Mouse (Mus musculus) midbrain, embryonic 15.5 days (tissue): Measurements from ENCODE around the gene Apbb1ip. TPM values are rescaled to one million over a fixed set of nuclear protein-coding genes. Genes with fewer than 3 reads are reported as not detected.
A peak's percentile ranks its signal among the peaks of the same experiment; 100 is the strongest.
"Not testable (repeated sequence)": the region's sequence is repeated elsewhere in the genome, so short reads cannot be mapped to it uniquely, and the experiment has no call there.

ENCODE experiments used
- ATAC-seq: fragments of 200-750 bp; cut with Nextera tagmentation; replicated peaks from 2 replicates; pipeline ENCODE4 v1.8.0; 2017; ENCODE audit warnings: moderate TSS enrichment
- H3K27ac ChIP-seq: fragments of 300-500 bp; sonication (generic); 2 replicates; pipeline ENCODE4 v1.5.1; 2015; ENCODE audit warnings: mild to moderate bottlenecking, inconsistent platforms
- H3K27me3 ChIP-seq: fragments of 300-500 bp; sonication (generic); replicated peaks from 2 replicates; pipeline ENCODE4 v1.6.1; 2015; ENCODE audit warnings: inconsistent platforms
- H3K36me3 ChIP-seq: fragments of 300-500 bp; sonication (generic); replicated peaks from 2 replicates; pipeline ENCODE4 v1.6.1; 2015; ENCODE audit warnings: inconsistent platforms
- H3K4me1 ChIP-seq: fragments of 300-500 bp; sonication (generic); 2 replicates; pipeline ENCODE4 v1.6.1; 2015; ENCODE audit warnings: inconsistent platforms
- H3K4me2 ChIP-seq: fragments of 300-500 bp; sonication (generic); 2 replicates; pipeline ENCODE4 v1.6.1; 2015; ENCODE audit warnings: inconsistent platforms, mild to moderate bottlenecking, moderate library complexity
- H3K4me3 ChIP-seq: fragments of 300-500 bp; sonication (generic); 2 replicates; pipeline ENCODE4 v1.5.1; 2015; ENCODE audit warnings: mild to moderate bottlenecking, inconsistent platforms
- H3K9ac ChIP-seq: fragments of 300-500 bp; sonication (generic); 2 replicates; pipeline ENCODE4 v1.6.1; 2015; ENCODE audit warnings: mild to moderate bottlenecking, inconsistent platforms
- H3K9me3 ChIP-seq: fragments of 300-500 bp; sonication (generic); 2 replicates; pipeline ENCODE4 v1.6.1; 2016; ENCODE audit warnings: inconsistent platforms
- WGBS: fragments of 180-500 bp; shearing (Covaris S2); methylation state at CpG from one replicate; pipeline ENCODE4 v1.1.7; 2015; ENCODE audit warnings: mixed read lengths; 5-methylcytosine and 5-hydroxymethylcytosine counted together
- polyA plus RNA-seq: library from polyadenylated mRNA; unstranded; fragments of >200 nt; fragmentation: Nextera tagmentation; extraction: Ambion mirVana; gene quantifications from 2 replicates; pipeline ENCODE4 v1.2.1, GENCODE M21; 2015

Apbb1ip gene
- polyA plus RNA-seq, 1 experiment from 2014 or later: 0.71 TPM

- H3K4me1 ChIP-seq: no peaks in the 10 kb centered on the region
- no peak for ATAC-seq
- no peak overlapping the region for H3K4me2 ChIP-seq
- H3K9ac ChIP-seq: no peak overlapping the region
- no peaks in the 10 kb centered on the region for H3K9me3 ChIP-seq
- H3K27me3 ChIP-seq: no peaks in the 10 kb centered on the region
- H3K4me3 ChIP-seq: no peak overlapping the region
- H3K36me3 ChIP-seq: no peaks in the 10 kb centered on the region
- WGBS: 98% methylated on average over 1 of the region's 1 CpGs
- no peak overlapping the region for H3K27ac ChIP-seq
Measured at GRCm38 (mm10) chr2:22865818-22866217, 91.9 kb downstream of the Apbb1ip start.

GRCm38 (mm10) chr2:22866894-22867424 is 93.1 kb downstream of the Apbb1ip start:
- no peak for ATAC-seq
- H3K4me2 ChIP-seq: no peak overlapping the region
- H3K36me3 ChIP-seq: no peaks in the 10 kb centered on the region
- WGBS: 80% methylated on average over 7 of the region's 7 CpGs
- no peaks in the 10 kb centered on the region for H3K27me3 ChIP-seq
- no peaks in the 10 kb centered on the region for H3K9me3 ChIP-seq
- no peak overlapping the region for H3K9ac ChIP-seq
- no peaks in the 10 kb centered on the region for H3K4me1 ChIP-seq
- no peak overlapping the region for H3K4me3 ChIP-seq
- H3K27ac ChIP-seq: no peak overlapping the region

GRCm38 (mm10) chr2:22873159-22873558 is 99.3 kb downstream of the Apbb1ip start:
- no peak overlapping the region for H3K4me2 ChIP-seq
- ATAC-seq: no peak
- H3K27me3 ChIP-seq: no peaks in the 10 kb centered on the region
- no peaks in the 10 kb centered on the region for H3K9me3 ChIP-seq
- H3K4me1 ChIP-seq: no peaks in the 10 kb centered on the region
- H3K4me3 ChIP-seq: no peak overlapping the region
- H3K9ac ChIP-seq: no peak overlapping the region
- 86% methylated on average over 1 of the region's 1 CpGs for WGBS
- H3K27ac ChIP-seq: no peak overlapping the region
- H3K36me3 ChIP-seq: no peaks in the 10 kb centered on the region

GRCm38 (mm10) chr2:22874628-22875027 is 100.7 kb downstream of the Apbb1ip start:
- no peak overlapping the region for H3K4me2 ChIP-seq
- WGBS: 68% methylated on average over 10 of the region's 10 CpGs
- ATAC-seq: no peak
- H3K27me3 ChIP-seq: no peaks in the 10 kb centered on the region
- no peak overlapping the region for H3K27ac ChIP-seq
- no peaks in the 10 kb centered on the region for H3K36me3 ChIP-seq
- no peaks in the 10 kb centered on the region for H3K9me3 ChIP-seq
- no peak overlapping the region for H3K9ac ChIP-seq
- no peaks in the 10 kb centered on the region for H3K4me1 ChIP-seq
- H3K4me3 ChIP-seq: no peak overlapping the region

GRCm38 (mm10) chr2:22876614-22877013 is 102.7 kb downstream of the Apbb1ip start:
- no peaks in the 10 kb centered on the region for H3K4me1 ChIP-seq
- no peaks in the 10 kb centered on the region for H3K36me3 ChIP-seq
- no peak overlapping the region for H3K27ac ChIP-seq
- no peak overlapping the region for H3K4me2 ChIP-seq
- ATAC-seq: no peak
- 96% methylated on average over 3 of the region's 3 CpGs for WGBS
- H3K9ac ChIP-seq: no peak overlapping the region
- no peaks in the 10 kb centered on the region for H3K9me3 ChIP-seq
- H3K4me3 ChIP-seq: no peak overlapping the region
- H3K27me3 ChIP-seq: no peaks in the 10 kb centered on the region

- no peaks in the 10 kb centered on the region for H3K4me1 ChIP-seq
- H3K9ac ChIP-seq: no peak overlapping the region
- 51% methylated on average over 1 of the region's 1 CpGs for WGBS
- H3K4me2 ChIP-seq: no peak overlapping the region
- no peaks in the 10 kb centered on the region for H3K9me3 ChIP-seq
- no peak overlapping the region for H3K27ac ChIP-seq
- no peak for ATAC-seq
- no peaks in the 10 kb centered on the region for H3K27me3 ChIP-seq
- H3K4me3 ChIP-seq: no peak overlapping the region
- H3K36me3 ChIP-seq: no peaks in the 10 kb centered on the region
Measured at GRCm38 (mm10) chr2:22878781-22879180, 104.9 kb downstream of the Apbb1ip start.

- H3K36me3 ChIP-seq, H3K27me3 ChIP-seq, H3K27ac ChIP-seq, H3K4me3 ChIP-seq, H3K4me2 ChIP-seq, H3K9ac ChIP-seq, H3K9me3 ChIP-seq, H3K4me1 ChIP-seq, ATAC-seq: not testable (repeated sequence)
- WGBS: 93% methylated on average over 3 of the region's 3 CpGs
Measured at GRCm38 (mm10) chr2:22880726-22881125, 106.8 kb downstream of the Apbb1ip start.

GRCm38 (mm10) chr2:22894932-22895281 is 121.0 kb downstream of the Apbb1ip start:
- ATAC-seq: peak; percentile 59

GRCm38 (mm10) chr2:22895282-22896273 is 121.7 kb downstream of the Apbb1ip start, which contains the start of gene Pdss1:
Pdss1 (plus strand) TSS chr2:22895522.
- ATAC-seq: peak; percentile 99
- WGBS: under 1% methylated on average over 81 of the region's 81 CpGs

More at GRCm38 (mm10) chr2:22894932-22895281, 121.0 kb downstream of the Apbb1ip start:
- Histone ChIP-seq H3K4me2 (peak overlapping the region; percentile 76), H3K4me1 (peaks cover 17% of the 10 kb centered on the region), H3K9ac (peak overlapping the region; percentile 82), H3K36me3 (no peaks in the 10 kb centered on the region), H3K4me3 (peak overlapping the region; percentile 56), H3K9me3 (no peaks in the 10 kb centered on the region), H3K27me3 (no peaks in the 10 kb centered on the region), H3K27ac (peak overlapping the region; percentile 89)
- 19% methylated on average over 9 of the region's 9 CpGs for WGBS

GRCm38 (mm10) chr2:22903947-22904346 is 130.1 kb downstream of the Apbb1ip start:
- Histone ChIP-seq H3K9ac (no peak overlapping the region), H3K27ac (no peak overlapping the region), H3K27me3 (no peaks in the 10 kb centered on the region), H3K9me3 (no peaks in the 10 kb centered on the region), H3K4me3 (no peak overlapping the region), H3K36me3 (peaks cover 23% of the 10 kb centered on the region; the same call in 1 of the 2 replicates), H3K4me1 (no peaks in the 10 kb centered on the region), H3K4me2 (no peak overlapping the region)
- no peak for ATAC-seq
- 98% methylated on average over 3 of the region's 3 CpGs for WGBS

More at GRCm38 (mm10) chr2:22895282-22896273, 121.7 kb downstream of the Apbb1ip start, which contains the start of gene Pdss1:
- Histone ChIP-seq H3K4me3 (peak within 1 kb of the TSS; percentile 56), H3K9me3 (no peaks in the 10 kb centered on the region), H3K9ac (peak within 1 kb of the TSS; percentile 82), H3K4me1 (peaks cover 17% of the 10 kb centered on the region), H3K27ac (peak within 1 kb of the TSS; percentile 89), H3K4me2 (peak within 1 kb of the TSS; percentile 76), H3K36me3 (no peaks in the 10 kb centered on the region), H3K27me3 (no peaks in the 10 kb centered on the region)

- H3K4me2 ChIP-seq: no peak overlapping the region
- no peak overlapping the region for H3K4me3 ChIP-seq
- H3K27me3 ChIP-seq: no peaks in the 10 kb centered on the region
- no peaks in the 10 kb centered on the region for H3K9me3 ChIP-seq
- 53% methylated on average over 3 of the region's 3 CpGs for WGBS
- ATAC-seq: no peak
- peaks cover 27% of the 10 kb centered on the region; the same call in 1 of the 2 replicates for H3K36me3 ChIP-seq
- no peak overlapping the region for H3K9ac ChIP-seq
- H3K27ac ChIP-seq: no peak overlapping the region
- H3K4me1 ChIP-seq: no peaks in the 10 kb centered on the region
Measured at GRCm38 (mm10) chr2:22914421-22914820, 140.5 kb downstream of the Apbb1ip start.

- no peak overlapping the region for H3K9ac ChIP-seq
- peaks cover 14% of the 10 kb centered on the region; the same call in 1 of the 2 replicates for H3K36me3 ChIP-seq
- no peak for ATAC-seq
- no peaks in the 10 kb centered on the region for H3K27me3 ChIP-seq
- H3K4me2 ChIP-seq: no peak overlapping the region
- 91% methylated on average over 2 of the region's 2 CpGs for WGBS
- no peaks in the 10 kb centered on the region for H3K4me1 ChIP-seq
- H3K9me3 ChIP-seq: no peaks in the 10 kb centered on the region
- no peak overlapping the region for H3K4me3 ChIP-seq
- H3K27ac ChIP-seq: no peak overlapping the region
Measured at GRCm38 (mm10) chr2:22918651-22919050, 144.8 kb downstream of the Apbb1ip start.
